Comparison of ENCODE assay signal across 10 mouse cellular contexts in the genomic region with DNA sequence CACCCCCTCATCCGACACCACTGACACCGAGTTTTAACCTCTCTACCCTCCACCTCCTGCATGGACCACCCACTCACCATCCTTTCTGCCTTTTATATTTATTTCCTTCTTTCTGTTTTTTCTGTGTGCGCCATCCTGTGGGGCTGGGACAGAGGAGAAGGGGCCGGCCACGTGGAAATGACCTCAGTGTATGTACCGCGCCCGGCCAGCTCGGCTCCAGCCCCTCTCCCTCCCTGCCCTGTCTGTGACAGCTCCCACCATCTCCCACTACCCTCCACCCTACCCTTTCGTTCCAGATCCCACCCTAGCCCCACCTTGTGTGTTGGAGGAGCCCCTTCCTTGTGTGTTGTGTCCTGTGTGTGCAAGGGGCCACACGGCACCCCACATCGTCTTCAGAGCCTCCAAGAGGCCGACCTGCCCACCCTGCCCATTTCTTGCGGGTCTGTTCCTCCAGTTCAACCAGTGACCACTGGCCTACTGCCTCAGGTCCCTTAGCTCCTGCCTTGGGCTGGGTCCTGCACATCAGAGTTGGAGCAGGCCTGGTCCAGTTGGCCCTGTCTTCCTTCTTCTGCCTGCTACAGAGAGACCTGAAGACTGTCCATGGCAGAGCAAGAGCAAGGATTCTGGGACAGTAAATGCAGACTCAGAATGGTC. TPM values are rescaled to one million over a fixed set of nuclear protein-coding genes. Genes with fewer than 3 reads are reported as not detected.
DNase-seq lines count a peak whose midpoint lies in the region; ATAC-seq and TF ChIP-seq lines count a peak whose summit lies in the region.
"Had no signal": no experiment of that assay in that cellular context is flagged by ENCODE, and none has a peak within 500 bp of the region (broad histone marks: within the 10 kb centered on the region; RNA-seq: fewer than 3 reads in every experiment).

No protein-coding gene starts in this region.

- no peaks in the 10 kb centered on the region for H3K36me3 ChIP-seq in heart, embryonic 12.5 days
- H3K36me3 ChIP-seq in E14TG2a.4 (ENCODE audit: insufficient read depth, low read length): peaks cover 11% of the 10 kb centered on the region; the same call in 1 of the 2 replicates
- no peaks in the 10 kb centered on the region for H3K36me3 ChIP-seq in limb, embryonic 11.5 days (ENCODE audit: control insufficient read depth, insufficient read depth, low read length)
- H3K36me3 ChIP-seq: liver, embryonic 15.5 days had no signal

- H3K4me2 ChIP-seq in heart, embryonic 12.5 days: no peak overlapping the region; the same call in 1 of the 2 replicates
- no peak overlapping the region for H3K4me2 ChIP-seq in limb, embryonic 11.5 days (ENCODE audit: low read depth, severe bottlenecking)
- H3K4me2 ChIP-seq: liver, embryonic 15.5 days had no signal

- H3K27ac ChIP-seq in heart, embryonic 12.5 days (ENCODE audit: poor library complexity, severe bottlenecking): 0 out of 2 replicates have a peak overlapping the region, but pooled peaks have one; percentile 1
- H3K27ac ChIP-seq in embryonic fibroblast, embryonic 13.5 days (ENCODE audit: insufficient read depth, low read length): peak overlapping the region; percentile 63
- H3K27ac ChIP-seq in limb, embryonic 11.5 days (replicated peaks; ENCODE audit: low read depth, low read length): no peak overlapping the region; the same call in 1 of the 2 replicates
- H3K27ac ChIP-seq: liver, embryonic 15.5 days had no signal

- peaks cover 40% of the 10 kb centered on the region for H3K4me1 ChIP-seq in heart, embryonic 12.5 days (replicated peaks)
- peaks cover 65% of the 10 kb centered on the region for H3K4me1 ChIP-seq in E14TG2a.4 (replicated peaks; ENCODE audit: low read depth, low read length)
- H3K4me1 ChIP-seq in embryonic fibroblast, embryonic 13.5 days (ENCODE audit: control insufficient read depth, insufficient read depth, low read length): peaks cover 20% of the 10 kb centered on the region
- H3K4me1 ChIP-seq in limb, embryonic 11.5 days (ENCODE audit: control insufficient read depth, insufficient read depth, low read length): peaks cover 26% of the 10 kb centered on the region

- H3K9me3 ChIP-seq in heart, embryonic 12.5 days (replicated peaks): no peaks in the 10 kb centered on the region; the same call in 1 of the 2 replicates
- H3K9me3 ChIP-seq in E14TG2a.4 (ENCODE audit: low read length): peaks cover 13% of the 10 kb centered on the region
- no peaks in the 10 kb centered on the region for H3K9me3 ChIP-seq in limb, embryonic 11.5 days (ENCODE audit: control insufficient read depth, low read length)
- H3K9me3 ChIP-seq: liver, embryonic 15.5 days had no signal

- no peak for TF ChIP-seq POLR2A in embryonic fibroblast, embryonic 13.5 days (IDR thresholded peaks at IDR 0.05; ENCODE audit: low read depth, low read length)

- H3K4me3 ChIP-seq in heart, embryonic 12.5 days: no peak overlapping the region
- H3K4me3 ChIP-seq in E14TG2a.4 (replicated peaks; ENCODE audit: low read length): peak overlapping the region; percentile 37
- H3K4me3 ChIP-seq in embryonic fibroblast, embryonic 13.5 days (ENCODE audit: insufficient read depth, low read length): no peak overlapping the region
- H3K4me3 ChIP-seq in limb, embryonic 11.5 days (ENCODE audit: low read depth, low read length): no peak overlapping the region
- H3K4me3 ChIP-seq: liver, embryonic 15.5 days had no signal

- 66% methylated on average over 14 of the region's 14 CpGs for WGBS in heart, embryonic 12.5 days
- 70% methylated on average over 14 of the region's 14 CpGs for WGBS in limb, embryonic 11.5 days

- intact Hi-C loops in gastrocnemius, postnatal 36 days (cut with DNase I): loop anchor here (5.0 kb wide), 2 partner anchors 43 to 528 kb away; no protein-coding TSS in a partner anchor

- H3K27me3 ChIP-seq in heart, embryonic 12.5 days (replicated peaks): 0 out of 2 replicates have a peak, but pooled peaks cover 3% of the 10 kb centered on the region
- H3K27me3 ChIP-seq in E14TG2a.4 (ENCODE audit: insufficient read depth, low read length): no peaks in the 10 kb centered on the region
- no peaks in the 10 kb centered on the region for H3K27me3 ChIP-seq in limb, embryonic 11.5 days (ENCODE audit: control insufficient read depth, insufficient read depth, low read length)

- peak overlapping the region; percentile 39 for H3K9ac ChIP-seq in heart, embryonic 12.5 days
- H3K9ac ChIP-seq in limb, embryonic 11.5 days (ENCODE audit: low read length): peak overlapping the region; percentile 17; the same call in 1 of the 2 replicates
- H3K9ac ChIP-seq: liver, embryonic 15.5 days had no signal

- DNase-seq in heart, adult 9 months (ENCODE audit: low spot score in 2 of 2): no peak
- DNase-seq in limb, embryonic 11.5 days (ENCODE audit: low spot score): no peak
- DNase-seq in yolk sac, embryonic 10.5 days (ENCODE audit: low spot score): no peak
- DNase-seq in gastrocnemius, postnatal 36 days: no peak
- DNase-seq in thymus, postnatal 25 days: no peak
- DNase-seq: thymus, adult 2 months had no signal

- TF ChIP-seq CTCF in E14TG2a.4 (conservative IDR thresholded peaks at IDR 0.05; ENCODE audit: low read length): no peak
- no peak for TF ChIP-seq CTCF in embryonic fibroblast, embryonic 13.5 days (IDR thresholded peaks at IDR 0.05; ENCODE audit: borderline replicate concordance, insufficient read depth, low read length)

- no peak for ATAC-seq in heart, embryonic 12.5 days (ENCODE audit: insufficient number of reproducible peaks, low FRiP score)
- ATAC-seq in limb, embryonic 11.5 days (ENCODE audit: insufficient number of reproducible peaks, low FRiP score, low TSS enrichment, low read depth): no peak

RNA-seq across cellular contexts. Expression of gene Ier2, which starts 27.1 kb away (rescaled TPM):
- 63.4 and 68.1 TPM in 2 replicates for polyA plus RNA-seq in heart, embryonic 12.5 days (2016; fragmentation: Nextera tagmentation; extraction: Ambion mirVana)
- 38.2 and 38.6 TPM in 2 replicates for polyA plus RNA-seq in embryonic fibroblast, embryonic 13.5 days (2011; ENCODE audit: insufficient read length, low read depth, missing spikeins)
- 149 and 156 TPM in 2 replicates for polyA plus RNA-seq in limb, embryonic 11.5 days (2014; fragmentation: Nextera tagmentation; extraction: Ambion mirVana)
- 1 to 10 TPM; 5.6 to 9.3 TPM for total RNA-seq in gastrocnemius, postnatal 36 days (2021)

RNA-seq across cellular contexts. Expression of gene Trmt1, which starts 50.6 kb away (rescaled TPM):
- polyA plus RNA-seq in heart, embryonic 12.5 days (2016; fragmentation: Nextera tagmentation; extraction: Ambion mirVana): 46.2 and 49.5 TPM in 2 replicates
- 80.2 and 86.7 TPM in 2 replicates for polyA plus RNA-seq in embryonic fibroblast, embryonic 13.5 days (2011; ENCODE audit: insufficient read length, low read depth, missing spikeins)
- polyA plus RNA-seq in limb, embryonic 11.5 days (2014; fragmentation: Nextera tagmentation; extraction: Ambion mirVana): 65.7 and 65.9 TPM in 2 replicates
- total RNA-seq in gastrocnemius, postnatal 36 days (2021): 10 to 100 TPM; 39.8 to 43.3 TPM

RNA-seq across cellular contexts. Expression of gene Nacc1, which starts 52.1 kb away (rescaled TPM):
- polyA plus RNA-seq in heart, embryonic 12.5 days (2016; fragmentation: Nextera tagmentation; extraction: Ambion mirVana): 20.9 and 21.3 TPM in 2 replicates
- 47.2 and 54.9 TPM in 2 replicates for polyA plus RNA-seq in embryonic fibroblast, embryonic 13.5 days (2011; ENCODE audit: insufficient read length, low read depth, missing spikeins)
- 26.4 and 26.7 TPM in 2 replicates for polyA plus RNA-seq in limb, embryonic 11.5 days (2014; fragmentation: Nextera tagmentation; extraction: Ambion mirVana)
- 10 to 100 TPM; 18.1 to 20.1 TPM for total RNA-seq in gastrocnemius, postnatal 36 days (2021)
